Mouse (Mus musculus) liver, embryonic 16.5 days (tissue): ENCODE measurements around the gene Zmynd11. TPM values are rescaled to one million over a fixed set of nuclear protein-coding genes. Genes with fewer than 3 reads are reported as not detected.
A peak's percentile ranks its signal among the peaks of the same experiment; 100 is the strongest.
"Not testable (repeated sequence)": the region's sequence is repeated elsewhere in the genome, so short reads cannot be mapped to it uniquely, and the experiment has no call there.

ENCODE experiments used
- ATAC-seq: fragments of 200-750 bp; cut with Nextera tagmentation; 2 replicates; pipeline ENCODE4 v1.8.0; 2017; ENCODE audit warnings: low read depth, mild to moderate bottlenecking, moderate number of reproducible peaks, moderate library complexity
- H3K27ac ChIP-seq: fragments of 300-500 bp; sonication (generic); 2 replicates; pipeline ENCODE4 v1.5.1; 2014; ENCODE audit warnings: mild to moderate bottlenecking, low read length
- H3K27me3 ChIP-seq: fragments of 300-500 bp; sonication (generic); 2 replicates; pipeline ENCODE4 v1.6.1; 2014; ENCODE audit warnings: low read depth, low read length, mixed read lengths; ENCODE audit not compliant: control insufficient read depth, insufficient read depth
- H3K36me3 ChIP-seq: fragments of 300-500 bp; sonication (generic); 2 replicates; pipeline ENCODE4 v1.6.1; 2014; ENCODE audit warnings: mild to moderate bottlenecking; ENCODE audit not compliant: control insufficient read depth, insufficient read depth
- H3K4me1 ChIP-seq: fragments of 300-500 bp; sonication (generic); 2 replicates; pipeline ENCODE4 v1.6.1; 2014; ENCODE audit warnings: low read depth, low read length, mixed read lengths; ENCODE audit not compliant: control insufficient read depth
- H3K4me2 ChIP-seq: fragments of 300-500 bp; sonication (generic); 2 replicates; pipeline ENCODE4 v1.6.1; 2014; ENCODE audit warnings: low read depth, low read length, mixed read lengths
- H3K4me3 ChIP-seq: fragments of 300-500 bp; sonication (generic); 2 replicates; pipeline ENCODE4 v1.5.1; 2014; ENCODE audit warnings: low read depth, mild to moderate bottlenecking, low read length
- H3K9ac ChIP-seq: fragments of 300-500 bp; sonication (generic); 2 replicates; pipeline ENCODE4 v1.6.1; 2014; ENCODE audit warnings: low read depth, low read length
- H3K9me3 ChIP-seq: fragments of 300-500 bp; sonication (generic); replicated peaks from 2 replicates; pipeline ENCODE4 v1.6.1; 2016; ENCODE audit warnings: low read length; ENCODE audit not compliant: control insufficient read depth
- WGBS: fragments of 180-500 bp; shearing (Covaris S2); extraction: QIAGEN DNeasy Blood & Tissue Kit; methylation state at CpG from one replicate; pipeline ENCODE4 v1.1.7; 2014; ENCODE audit not compliant: insufficient replicate concordance; 5-methylcytosine and 5-hydroxymethylcytosine counted together
- polyA plus RNA-seq: library from polyadenylated mRNA; unstranded; fragments of >200 nt; fragmentation: Nextera tagmentation; extraction: Ambion mirVana; gene quantifications from 2 replicates; pipeline ENCODE4 v1.2.1, GENCODE M21; 2015

Gene Zmynd11
- polyA plus RNA-seq, 1 experiment from 2014 or later, result 22.0 TPM

- ATAC-seq, result no peak
- H3K9ac ChIP-seq, result no peak overlapping the region
- WGBS, result 55% methylated on average over 5 of the region's 5 CpGs
Measured at GRCm38 (mm10) chr13:9737024-9737423, 28.1 kb downstream of the Zmynd11 start.

DNA sequence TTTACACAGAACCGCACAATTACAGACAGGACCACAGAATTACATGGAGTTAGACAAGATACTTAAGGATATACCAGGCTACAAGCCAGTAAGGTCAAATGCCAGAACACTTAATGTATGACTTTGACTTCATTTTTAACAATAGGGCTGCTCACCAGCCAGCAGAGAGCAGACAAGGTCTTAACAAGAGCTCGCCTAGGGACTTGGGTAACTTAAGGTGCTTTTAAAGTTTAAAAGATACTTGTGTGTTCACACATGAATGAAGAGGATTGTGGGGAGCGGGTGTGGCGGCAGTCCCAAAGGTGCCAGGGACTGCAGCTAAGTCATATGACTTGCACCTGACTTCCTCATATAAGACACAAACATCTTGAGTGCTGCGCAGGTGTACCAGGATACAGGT lies 32.9 kb downstream of the Zmynd11 start:
- H3K27ac ChIP-seq, H3K36me3 ChIP-seq, ATAC-seq, H3K4me3 ChIP-seq, H3K4me1 ChIP-seq, H3K9ac ChIP-seq, H3K4me2 ChIP-seq, H3K9me3 ChIP-seq, H3K27me3 ChIP-seq: not testable (repeated sequence)
- 78% methylated on average over 4 of the region's 5 CpGs for WGBS

More at GRCm38 (mm10) chr13:9737024-9737423, 28.1 kb downstream of the Zmynd11 start:
- no peaks in the 10 kb centered on the region for H3K36me3 ChIP-seq
- no peak overlapping the region for H3K4me3 ChIP-seq
- no peak overlapping the region for H3K27ac ChIP-seq
- H3K9me3 ChIP-seq, result no peaks in the 10 kb centered on the region
- H3K27me3 ChIP-seq, result no peaks in the 10 kb centered on the region
- H3K4me2 ChIP-seq, result no peak overlapping the region
- no peaks in the 10 kb centered on the region; the same call in 1 of the 2 replicates for H3K4me1 ChIP-seq

DNA sequence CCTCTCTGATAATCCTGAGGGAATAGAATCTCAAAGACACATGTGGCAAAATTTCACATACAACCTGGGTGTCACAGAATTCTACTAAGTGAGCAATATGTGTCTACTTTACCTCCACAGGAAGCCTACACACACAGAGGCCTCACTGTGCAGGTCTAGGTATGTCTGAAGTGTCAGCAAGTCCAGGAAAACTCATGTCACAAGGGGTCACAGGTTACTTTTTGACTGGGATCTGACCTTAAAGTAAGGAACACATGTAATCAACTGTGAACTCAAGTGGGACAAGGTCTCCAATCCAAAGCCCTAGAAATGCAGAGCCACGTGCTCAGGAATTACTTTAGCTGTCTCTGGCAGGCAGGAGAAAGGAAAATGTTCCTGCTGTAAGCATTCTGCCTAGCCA lies 36.1 kb downstream of the Zmynd11 start:
- Histone ChIP-seq H3K36me3 (no peaks in the 10 kb centered on the region), H3K27ac (no peak overlapping the region), H3K4me3 (no peak overlapping the region), H3K27me3 (no peaks in the 10 kb centered on the region), H3K4me1 (no peaks in the 10 kb centered on the region), H3K9ac (no peak overlapping the region), H3K4me2 (no peak overlapping the region), H3K9me3 (no peaks in the 10 kb centered on the region)
- 57% methylated on average over 1 of the region's 1 CpGs for WGBS
- ATAC-seq, result no peak

- H3K9ac ChIP-seq, result no peak overlapping the region
- no peaks in the 10 kb centered on the region for H3K9me3 ChIP-seq
- 44% methylated on average over 1 of the region's 1 CpGs for WGBS
- no peak overlapping the region for H3K4me2 ChIP-seq
- peaks cover 3% of the 10 kb centered on the region for H3K4me1 ChIP-seq
- no peak for ATAC-seq
- no peak overlapping the region for H3K4me3 ChIP-seq
- no peak overlapping the region for H3K27ac ChIP-seq
- H3K36me3 ChIP-seq, result no peaks in the 10 kb centered on the region
- no peaks in the 10 kb centered on the region for H3K27me3 ChIP-seq
Measured at GRCm38 (mm10) chr13:9715224-9715623, 49.9 kb downstream of the Zmynd11 start.

GRCm38 (mm10) chr13:9713462-9714134 lies 51.5 kb downstream of the Zmynd11 start:
- Histone ChIP-seq H3K4me2 (no peak overlapping the region; the same call in 1 of the 2 replicates), H3K9me3 (no peaks in the 10 kb centered on the region), H3K27me3 (no peaks in the 10 kb centered on the region), H3K9ac (no peak overlapping the region), H3K4me1 (peaks cover 3% of the 10 kb centered on the region), H3K36me3 (no peaks in the 10 kb centered on the region), H3K4me3 (no peak overlapping the region), H3K27ac (no peak overlapping the region)
- 30% methylated on average over 6 of the region's 6 CpGs for WGBS
- ATAC-seq, result peak; percentile 93

GRCm38 (mm10) chr13:9712971-9713370 lies 52.2 kb downstream of the Zmynd11 start:
- H3K27me3 ChIP-seq, result no peaks in the 10 kb centered on the region

DNA sequence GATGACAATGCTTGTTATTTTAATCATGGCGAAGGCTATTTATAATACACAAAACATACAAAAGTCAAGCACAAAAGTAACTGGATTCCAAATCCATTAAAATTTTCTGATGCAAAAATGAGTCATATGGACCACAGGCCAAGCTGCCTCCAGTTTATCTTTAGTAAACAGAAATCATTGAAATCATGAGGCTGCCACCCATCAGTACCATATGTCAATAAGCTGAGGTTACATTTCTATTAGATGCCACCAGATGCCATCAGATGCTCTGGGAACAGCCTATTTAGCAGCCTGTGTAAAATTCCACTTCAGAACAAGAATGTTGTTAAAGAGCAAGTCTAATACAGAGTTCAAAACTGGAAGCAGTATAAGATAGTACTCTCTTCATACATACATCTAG lies 52.7 kb downstream of the Zmynd11 start:
- Histone ChIP-seq H3K4me2 (no peak overlapping the region), H3K27ac (no peak overlapping the region), H3K4me3 (no peak overlapping the region), H3K9ac (no peak overlapping the region), H3K4me1 (peaks cover 3% of the 10 kb centered on the region), H3K36me3 (no peaks in the 10 kb centered on the region), H3K27me3 (no peaks in the 10 kb centered on the region), H3K9me3 (no peaks in the 10 kb centered on the region)
- ATAC-seq, result no peak
- WGBS, result 81% methylated on average over 1 of the region's 1 CpGs

More at GRCm38 (mm10) chr13:9712971-9713370, 52.2 kb downstream of the Zmynd11 start:
- H3K36me3 ChIP-seq, result no peaks in the 10 kb centered on the region
- no peak overlapping the region for H3K4me2 ChIP-seq
- ATAC-seq, result no peak
- H3K9me3 ChIP-seq, result no peaks in the 10 kb centered on the region
- 74% methylated on average over 3 of the region's 3 CpGs for WGBS
- peaks cover 3% of the 10 kb centered on the region for H3K4me1 ChIP-seq
- H3K27ac ChIP-seq, result no peak overlapping the region
- H3K4me3 ChIP-seq, result no peak overlapping the region
- no peak overlapping the region for H3K9ac ChIP-seq

GRCm38 (mm10) chr13:9708433-9709240 lies 56.5 kb downstream of the Zmynd11 start:
- Histone ChIP-seq H3K4me3 (no peak overlapping the region), H3K27ac (no peak overlapping the region), H3K9ac (no peak overlapping the region), H3K36me3 (no peaks in the 10 kb centered on the region; the same call in 1 of the 2 replicates), H3K9me3 (no peaks in the 10 kb centered on the region), H3K27me3 (no peaks in the 10 kb centered on the region), H3K4me1 (peaks cover 1% of the 10 kb centered on the region), H3K4me2 (no peak overlapping the region)
- no peak for ATAC-seq
- WGBS, result 77% methylated on average over 7 of the region's 7 CpGs

DNA sequence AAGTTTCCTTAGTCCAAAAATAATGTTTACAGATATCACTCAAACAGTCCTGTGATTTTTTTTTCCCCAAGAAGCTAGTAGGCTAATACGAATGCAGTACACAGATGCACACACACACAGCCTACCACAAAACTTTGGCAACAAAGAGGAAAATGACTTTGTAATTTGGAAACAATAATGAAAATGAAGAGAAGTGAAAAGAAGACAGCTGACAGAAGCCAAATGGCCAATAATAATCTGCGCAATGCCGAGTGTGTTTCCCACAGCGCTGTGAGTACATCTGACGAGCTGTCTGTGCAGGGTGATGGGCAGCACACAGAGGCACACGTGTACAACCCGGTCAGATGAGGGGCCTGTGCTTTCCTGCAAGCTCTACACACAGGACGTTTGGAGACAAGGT lies 58.4 kb downstream of the Zmynd11 start:
- no peaks in the 10 kb centered on the region for H3K27me3 ChIP-seq
- H3K4me3 ChIP-seq, result no peak overlapping the region
- no peak for ATAC-seq
- WGBS, result 83% methylated on average over 8 of the region's 8 CpGs
- no peaks in the 10 kb centered on the region for H3K9me3 ChIP-seq
- no peak overlapping the region for H3K9ac ChIP-seq
- H3K4me1 ChIP-seq, result no peaks in the 10 kb centered on the region; the same call in 1 of the 2 replicates
- H3K4me2 ChIP-seq, result no peak overlapping the region
- H3K36me3 ChIP-seq, result no peaks in the 10 kb centered on the region; the same call in 1 of the 2 replicates
- H3K27ac ChIP-seq, result no peak overlapping the region
